Mouse (Mus musculus) thymus, adult 18-20 months (tissue): ENCODE measurements around the gene Ilkap.

Experiments
- DNase-seq, 2 experiments: peaks; one replicate each; pipeline ENCODE4 v3.0.0; 2022; ENCODE audit warnings: mixed read lengths in 2 of 2

Gene Ilkap

DNA sequence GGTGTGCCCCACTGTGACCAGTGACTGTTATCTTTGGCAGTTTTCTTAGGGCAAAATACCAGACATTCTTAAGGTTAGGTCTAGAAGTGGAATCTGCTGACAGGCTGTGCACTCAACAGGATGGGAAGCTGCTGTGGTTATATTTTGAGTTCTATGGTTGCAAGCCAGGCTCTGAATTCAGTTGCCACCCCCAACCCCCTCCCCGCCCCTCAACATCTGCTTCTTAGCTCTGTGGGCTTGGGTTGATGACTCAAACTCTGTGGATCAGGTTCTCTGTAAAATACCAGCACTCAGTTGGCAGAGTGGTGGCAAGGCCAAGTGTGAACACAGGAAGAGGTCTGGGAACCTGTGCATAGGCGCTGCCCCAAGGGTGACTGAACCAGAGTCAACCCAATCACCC lies 46.3 kb downstream of the Ilkap start:
- DNase-seq, result no peak

DNA sequence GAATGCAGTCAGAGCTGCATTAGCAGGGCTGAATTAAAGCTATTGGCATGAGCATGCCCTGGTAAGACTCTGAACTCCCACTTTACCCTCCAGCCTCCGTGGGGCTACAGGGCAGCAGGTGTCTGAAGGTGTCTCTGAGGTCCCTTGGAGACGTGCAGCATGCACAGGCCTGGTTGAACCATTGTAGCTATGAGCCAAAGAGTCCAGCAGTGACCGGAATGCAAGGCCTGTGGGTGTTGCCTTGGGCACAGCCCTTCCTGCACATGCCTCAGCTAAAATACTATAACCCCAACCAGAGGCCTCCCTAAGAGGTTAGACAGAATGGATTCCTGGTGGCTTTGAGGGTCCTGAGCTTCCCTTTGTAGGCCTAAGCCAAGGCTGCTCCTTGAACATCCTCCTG lies 47.4 kb downstream of the Ilkap start:
- DNase-seq, result no peak

DNA sequence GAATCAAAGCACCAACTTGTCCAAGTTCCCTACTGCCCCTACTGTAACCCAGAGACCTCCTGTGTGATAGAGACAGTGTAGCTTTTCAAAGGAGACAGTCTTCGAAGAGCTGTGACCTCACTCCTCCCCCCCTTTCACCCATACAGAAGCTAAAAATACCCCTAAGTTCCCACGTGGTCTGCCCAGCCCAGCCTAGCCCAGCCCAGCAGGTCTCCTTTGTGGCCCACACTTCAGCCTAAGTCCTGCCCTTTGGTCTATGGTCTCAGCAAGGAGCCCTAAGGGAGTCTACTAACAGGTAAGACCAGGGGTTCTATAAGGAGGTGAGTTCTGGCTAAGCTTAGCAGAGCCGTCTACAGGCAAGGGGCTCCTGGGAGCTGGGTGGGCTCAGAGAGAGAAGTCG lies 47.8 kb downstream of the Ilkap start, which contains the start of gene Klhl30:
Gene Klhl30, plus strand, starts transcription at position 176 of the 400 bp plus-strand sequence.
- no peak for DNase-seq

DNA sequence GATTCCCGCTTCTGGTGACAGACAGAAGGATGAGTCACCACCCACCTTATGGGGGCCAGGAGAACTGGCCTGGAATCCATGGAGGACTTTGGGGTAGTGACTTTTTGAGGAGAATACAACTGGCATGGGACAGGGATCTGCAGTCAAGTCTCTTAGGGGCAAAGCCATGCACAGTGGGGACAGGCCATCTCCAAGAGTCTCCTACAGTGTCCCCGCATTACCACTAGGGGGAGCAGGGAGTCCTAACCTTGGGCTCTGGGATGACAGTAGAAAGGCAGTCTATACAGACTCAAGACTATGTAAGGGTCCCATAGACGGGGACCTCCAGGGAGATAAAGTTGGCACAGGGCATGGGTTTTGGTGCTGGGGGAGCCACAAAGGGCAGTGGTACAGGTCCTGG lies 51.7 kb downstream of the Ilkap start:
- DNase-seq, result no peak

DNA sequence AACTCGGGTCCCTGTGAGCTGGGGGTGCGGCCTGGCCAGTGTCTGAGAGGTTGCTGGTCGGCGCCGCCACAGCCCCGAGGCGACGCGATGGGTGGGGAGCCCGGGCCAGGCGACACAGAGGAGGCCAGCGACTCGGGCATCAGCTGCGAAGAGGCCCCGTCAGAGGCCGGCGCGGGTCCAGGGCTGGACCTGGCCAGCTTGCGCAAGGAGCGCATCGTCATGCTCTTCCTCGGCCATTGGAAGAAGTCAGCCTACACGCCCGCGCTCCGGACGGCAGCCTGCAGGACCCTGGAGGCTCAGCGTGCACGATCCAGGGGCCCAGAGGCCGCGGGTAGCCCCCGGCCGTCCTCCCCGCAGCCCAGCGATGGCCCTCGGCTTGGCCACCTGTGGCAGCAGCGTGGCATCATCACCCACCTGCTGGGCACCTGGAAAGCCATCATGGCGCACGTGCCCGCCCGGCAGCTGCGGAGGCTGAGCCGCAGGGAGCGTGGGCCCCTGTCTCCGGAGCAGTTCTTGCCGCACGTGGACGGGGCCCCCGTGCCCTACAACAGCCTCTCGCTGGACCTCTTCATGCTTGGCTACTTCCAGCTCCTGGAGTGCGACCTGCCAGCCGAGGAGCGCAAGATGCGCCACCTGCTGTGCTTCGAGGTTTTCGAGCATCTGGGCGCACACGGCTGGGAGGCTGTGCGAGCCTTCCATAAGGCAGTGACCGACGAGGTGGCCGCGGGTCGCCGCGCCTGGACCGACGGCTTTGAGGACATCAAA lies 53.5 kb downstream of the Ilkap start:
- DNase-seq, result no peak

DNA sequence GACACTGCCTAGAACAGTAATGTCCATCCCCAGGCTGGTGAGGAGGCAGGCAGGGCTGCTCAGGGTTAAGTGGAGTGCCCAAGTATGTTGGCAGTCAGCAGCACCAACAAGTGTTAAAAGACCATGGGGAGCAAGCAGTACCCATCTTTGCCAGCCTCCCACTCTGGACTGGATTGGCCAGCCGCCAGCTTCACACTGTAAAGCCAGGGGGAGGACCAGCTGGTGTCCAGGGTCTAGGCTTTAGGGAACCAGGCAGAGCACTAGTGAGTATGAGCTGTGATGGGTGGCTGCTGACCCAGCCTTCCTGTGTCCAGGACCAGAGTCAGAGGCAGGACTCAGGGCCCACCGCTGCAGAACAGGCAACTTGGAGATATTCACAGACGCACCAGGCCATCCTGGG lies 54.6 kb downstream of the Ilkap start:
- DNase-seq, result no peak

DNA sequence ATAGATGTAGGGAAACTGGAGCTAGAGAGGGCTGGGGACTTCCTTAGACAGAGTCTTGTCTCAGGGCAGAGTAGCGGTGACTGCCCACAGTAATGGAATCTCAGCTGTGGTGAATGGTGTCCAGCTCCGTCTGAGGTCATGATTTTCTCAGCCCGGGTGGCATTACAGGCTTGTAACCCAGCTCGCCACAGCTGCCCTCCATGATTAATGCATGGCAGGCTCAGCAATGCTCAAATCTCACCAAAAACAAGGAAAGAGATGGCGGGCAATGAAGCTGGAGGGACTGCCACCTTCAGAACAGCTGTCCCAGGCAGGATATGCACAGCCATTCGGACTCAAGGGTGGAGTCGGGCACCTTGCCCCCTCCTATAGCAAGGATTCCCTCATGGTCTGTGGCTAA lies 61.3 kb downstream of the Ilkap start:
- DNase-seq, result no peak

DNA sequence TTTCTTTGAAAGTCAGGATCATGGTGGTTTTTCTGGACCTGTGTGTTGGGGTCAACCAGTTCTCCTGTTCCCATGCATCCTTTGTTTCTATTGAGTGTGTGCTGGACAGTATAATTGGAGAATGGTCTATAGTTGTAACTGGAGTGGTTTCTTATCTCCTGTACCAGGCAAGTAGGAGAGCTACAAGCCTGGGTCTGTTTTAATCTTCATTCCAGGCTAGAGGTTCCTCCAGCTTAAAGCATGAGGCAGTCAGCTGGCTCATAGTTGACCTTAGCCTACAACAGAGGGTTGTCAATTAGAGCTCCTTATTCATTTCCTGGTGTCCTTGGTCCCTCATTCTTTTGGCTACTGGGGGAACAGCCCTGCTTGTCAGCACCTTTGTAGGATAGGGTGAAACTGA lies 65.0 kb downstream of the Ilkap start:
- DNase-seq, result no peak

DNA sequence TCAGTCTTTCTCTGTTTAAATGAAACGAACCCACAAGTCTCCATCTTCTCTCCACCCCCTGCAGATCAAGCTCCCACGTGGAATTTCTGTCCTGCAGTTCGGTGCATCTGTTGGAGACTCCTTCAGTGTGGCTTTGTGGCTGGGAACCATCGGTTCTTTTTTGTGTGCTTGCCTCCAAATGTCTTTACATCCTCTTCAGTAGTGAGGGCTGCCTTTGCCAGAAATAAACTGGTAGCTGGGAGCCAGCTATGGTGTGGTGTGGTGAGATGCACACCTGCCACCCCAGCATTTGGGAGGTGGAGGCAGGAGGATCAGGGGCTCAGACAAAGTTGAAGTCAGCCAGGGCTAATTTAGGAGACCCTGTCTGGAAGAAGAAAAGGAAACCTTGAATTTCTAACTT lies 66.5 kb downstream of the Ilkap start:
- no peak for DNase-seq

DNA sequence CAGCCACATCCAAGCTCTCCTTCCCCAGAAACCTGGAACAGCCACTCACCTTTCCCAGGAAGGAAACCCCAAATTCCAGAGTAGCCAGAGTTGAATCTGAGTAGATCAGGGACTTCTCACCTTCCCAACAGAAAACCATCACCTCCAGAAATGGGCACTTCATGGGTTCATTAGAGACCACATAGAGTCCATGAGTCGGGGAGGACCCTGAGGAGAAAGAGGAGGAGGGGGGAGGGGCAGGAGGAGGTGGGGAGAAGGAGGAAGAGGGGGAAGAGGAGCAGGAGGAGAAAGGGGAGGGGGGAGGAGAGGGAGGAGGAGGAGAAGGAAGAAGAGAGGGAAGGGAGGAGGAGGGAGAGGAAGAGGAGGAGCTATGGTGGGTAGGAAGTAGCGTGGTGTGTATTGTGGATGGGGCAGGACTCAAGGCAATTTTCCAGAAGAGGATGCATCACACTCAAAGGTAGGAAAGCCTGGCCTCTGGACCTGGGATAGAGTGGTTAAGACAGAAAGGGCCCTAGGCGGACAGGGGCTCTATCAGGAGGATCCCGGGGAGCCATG lies 73.0 kb downstream of the Ilkap start:
- DNase-seq, result no peak

DNA sequence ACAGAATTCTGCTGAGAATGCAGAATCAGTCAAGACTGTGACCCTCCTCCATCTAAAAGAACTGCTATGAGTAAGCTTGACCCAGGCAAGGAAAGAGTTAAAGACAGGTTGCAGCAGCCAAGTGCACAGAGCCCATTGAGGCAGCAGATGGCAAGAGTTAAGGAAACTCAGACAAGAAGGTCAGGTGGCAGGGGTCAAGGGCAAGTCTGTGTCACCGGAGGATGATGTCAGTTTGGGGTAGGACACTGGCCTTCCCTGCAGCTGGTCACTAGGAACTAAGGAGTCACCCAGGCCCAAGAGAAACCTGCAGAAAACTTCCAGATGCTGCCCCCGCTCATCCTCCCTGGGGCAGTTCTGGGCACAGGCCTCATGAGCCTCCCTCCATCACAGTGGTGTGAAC lies 74.0 kb downstream of the Ilkap start:
- no peak for DNase-seq
